Comparison of ENCODE assay signal across 18 mouse cellular contexts in genomic region chr5:99773265-99773664, GRCm38 (mm10). TPM values are rescaled to one million over a fixed set of nuclear protein-coding genes. Genes with fewer than 3 reads are reported as not detected.
A peak's percentile ranks its signal among the peaks of the same experiment; 100 is the strongest.
DNase-seq lines count a peak whose midpoint lies in the region; ATAC-seq and TF ChIP-seq lines count a peak whose summit lies in the region.
"Had no signal": no experiment of that assay in that cellular context is flagged by ENCODE, and none has a peak within 500 bp of the region (broad histone marks: within the 10 kb centered on the region; RNA-seq: fewer than 3 reads in every experiment).

No protein-coding gene starts in this region.

- WGBS in forebrain, embryonic 16.5 days = 59% methylated on average over 9 of the region's 9 CpGs
- WGBS in hindbrain, postnatal 0 days = 51% methylated on average over 9 of the region's 9 CpGs
- WGBS in kidney, embryonic 16.5 days = 79% methylated on average over 9 of the region's 9 CpGs

- no peak overlapping the region for H3K9ac ChIP-seq in forebrain, embryonic 16.5 days (replicated peaks; ENCODE audit: low read depth, low read length)
- no peak overlapping the region for H3K9ac ChIP-seq in hindbrain, postnatal 0 days (replicated peaks; ENCODE audit: low read length)
- H3K9ac ChIP-seq in kidney, embryonic 16.5 days (replicated peaks; ENCODE audit: low read length) = no peak overlapping the region
- H3K9ac ChIP-seq: heart, embryonic 13.5 days; liver, embryonic 12.5 days; lung, embryonic 14.5 days; neural tube, embryonic 12.5 days; stomach, embryonic 15.5 days had no signal

- no peaks in the 10 kb centered on the region for H3K27me3 ChIP-seq in forebrain, embryonic 16.5 days (replicated peaks; ENCODE audit: control insufficient read depth, insufficient read depth, low read length)
- H3K27me3 ChIP-seq in hindbrain, postnatal 0 days (ENCODE audit: insufficient read depth, low read length) = no peaks in the 10 kb centered on the region
- H3K27me3 ChIP-seq in kidney, embryonic 16.5 days (ENCODE audit: insufficient read depth, low read length) = no peaks in the 10 kb centered on the region
- H3K27me3 ChIP-seq: heart, embryonic 13.5 days; liver, embryonic 12.5 days; neural tube, embryonic 12.5 days; stomach, embryonic 15.5 days had no signal

- no peak overlapping the region for H3K4me2 ChIP-seq in forebrain, embryonic 16.5 days (ENCODE audit: low read length)
- 0 out of 2 replicates have a peak overlapping the region, but pooled peaks have one; percentile 11 for H3K4me2 ChIP-seq in hindbrain, postnatal 0 days (ENCODE audit: low read depth, low read length)
- no peak overlapping the region for H3K4me2 ChIP-seq in kidney, embryonic 16.5 days (replicated peaks; ENCODE audit: low read depth, low read length)
- H3K4me2 ChIP-seq: heart, embryonic 13.5 days; liver, embryonic 12.5 days; lung, embryonic 14.5 days; neural tube, embryonic 12.5 days; stomach, embryonic 15.5 days had no signal

- H3K4me3 ChIP-seq in forebrain, embryonic 16.5 days (replicated peaks; ENCODE audit: low read length) = no peak overlapping the region
- H3K4me3 ChIP-seq in hindbrain, postnatal 0 days (ENCODE audit: low read length) = no peak overlapping the region
- no peak overlapping the region for H3K4me3 ChIP-seq in kidney, embryonic 16.5 days (ENCODE audit: low read length)
- H3K4me3 ChIP-seq: heart, embryonic 13.5 days; liver, embryonic 12.5 days; neural tube, embryonic 12.5 days; stomach, embryonic 15.5 days had no signal

- intact Hi-C loops in left cerebral cortex, postnatal 4 days (cut with DNase I) = no loop called here
- intact Hi-C loops in left cerebral cortex, postnatal 25 days (cut with DNase I) = no loop called here

- peaks cover 7% of the 10 kb centered on the region for H3K4me1 ChIP-seq in forebrain, embryonic 16.5 days (replicated peaks; ENCODE audit: control insufficient read depth, insufficient read depth, low read length)
- H3K4me1 ChIP-seq in hindbrain, postnatal 0 days (ENCODE audit: insufficient read depth, low read length) = 0 out of 2 replicates have a peak, but pooled peaks cover 10% of the 10 kb centered on the region
- H3K4me1 ChIP-seq in kidney, embryonic 16.5 days (ENCODE audit: insufficient read depth, low read length) = 0 out of 2 replicates have a peak, but pooled peaks cover 4% of the 10 kb centered on the region
- H3K4me1 ChIP-seq: liver, embryonic 12.5 days; neural tube, embryonic 12.5 days; stomach, embryonic 15.5 days had no signal

- no peaks in the 10 kb centered on the region for H3K9me3 ChIP-seq in forebrain, embryonic 16.5 days (ENCODE audit: control insufficient read depth, low read length)
- H3K9me3 ChIP-seq in hindbrain, postnatal 0 days (ENCODE audit: low read length) = no peaks in the 10 kb centered on the region
- H3K9me3 ChIP-seq in kidney, embryonic 16.5 days (ENCODE audit: low read length) = no peaks in the 10 kb centered on the region
- H3K9me3 ChIP-seq: liver, embryonic 12.5 days; stomach, embryonic 15.5 days had no signal

- H3K36me3 ChIP-seq in forebrain, embryonic 16.5 days (ENCODE audit: control insufficient read depth, insufficient read depth) = no peaks in the 10 kb centered on the region
- H3K36me3 ChIP-seq in hindbrain, postnatal 0 days (ENCODE audit: insufficient read depth, low read length) = no peaks in the 10 kb centered on the region
- no peaks in the 10 kb centered on the region for H3K36me3 ChIP-seq in kidney, embryonic 16.5 days (ENCODE audit: insufficient read depth, low read length)
- H3K36me3 ChIP-seq: heart, embryonic 13.5 days; liver, embryonic 12.5 days; neural tube, embryonic 12.5 days; stomach, embryonic 15.5 days had no signal

- no peak for TF ChIP-seq CTCF in hindbrain, postnatal 0 days (IDR thresholded peaks at IDR 0.05; ENCODE audit: low read depth)

- ATAC-seq in forebrain, embryonic 16.5 days = peak; percentile 49
- ATAC-seq in hindbrain, postnatal 0 days = peak; percentile 86
- ATAC-seq in erythroblast, adult 5-6 weeks (replicated peaks; ENCODE audit: low FRiP score, poor library complexity, severe bottlenecking) = no peak
- ATAC-seq in kidney, embryonic 16.5 days (ENCODE audit: low FRiP score, low TSS enrichment) = no peak
- ATAC-seq: intestine, embryonic 16.5 days; liver, embryonic 12.5 days had no signal

- peak; percentile 70 for DNase-seq in left cerebral cortex, postnatal 4 days
- no peak for DNase-seq in left cerebral cortex, postnatal 25 days (ENCODE audit: low spot score in 2 of 2)
- peak; percentile 68 for DNase-seq in hindbrain, postnatal 0 days (ENCODE audit: low spot score)
- DNase-seq in retina, postnatal 7 days (ENCODE audit: low read depth, low spot score) = peak; percentile 35
- DNase-seq: cerebellum, adult 9-11 months; heart, postnatal 36 days; lung, embryonic 14.5 days; spleen, adult 18-20 months had no signal

- 0 out of 2 replicates have a peak overlapping the region, but pooled peaks have one; percentile 47 for H3K27ac ChIP-seq in forebrain, embryonic 16.5 days (ENCODE audit: low read length)
- no peak overlapping the region for H3K27ac ChIP-seq in hindbrain, postnatal 0 days
- no peak overlapping the region for H3K27ac ChIP-seq in kidney, embryonic 16.5 days (ENCODE audit: low read length)
- H3K27ac ChIP-seq: heart, embryonic 13.5 days; kidney, postnatal 0 days; liver, embryonic 12.5 days; macrophage; neural tube, embryonic 12.5 days; stomach, embryonic 15.5 days had no signal

RNA-seq across cellular contexts. Expression of gene Rasgef1b, which starts 44.4 kb away (rescaled TPM):
- total RNA-seq in left cerebral cortex, postnatal 4 days (2021) = 10 to 100 TPM; 43.0 to 47.7 TPM
- 10 to 100 TPM; 73.1 to 92.6 TPM for total RNA-seq in left cerebral cortex, postnatal 25 days (2021)
- 107 and 121 TPM in 2 replicates for polyA plus RNA-seq in forebrain, embryonic 16.5 days (2015; fragmentation: Nextera tagmentation; extraction: Ambion mirVana)
- total RNA-seq in hindbrain, postnatal 0 days (2014; rRNA removed) = 34.8 and 39.9 TPM in 2 replicates
- 31.1 and 32.0 TPM in 2 replicates for polyA plus RNA-seq in hindbrain, postnatal 0 days (2015; fragmentation: Nextera tagmentation; extraction: Ambion mirVana)
- 2.9 TPM in 1 of 2 replicates, not detected in the other for total RNA-seq in erythroblast, adult 5-6 weeks (2015; ENCODE audit: low replicate concordance)
- total RNA-seq in erythroblast, adult 5-6 weeks (2017; ENCODE audit: low replicate concordance) = 1.3 TPM in 1 of 2 replicates, not detected in the other
- 7.8 and 9.4 TPM in 2 replicates for polyA plus RNA-seq in kidney, embryonic 16.5 days (2015; fragmentation: Nextera tagmentation; extraction: Ambion mirVana)

Comparison
In these comparisons a context has a peak if more than half of its experiments do, and no peak if none do; other contexts are left out.
1. DNase-seq: peak in left cerebral cortex, postnatal 4 days (single experiment), hindbrain, postnatal 0 days (single experiment) and retina, postnatal 7 days (single experiment); none in left cerebral cortex, postnatal 25 days (0 of 2).
2. ATAC-seq: peak in forebrain, embryonic 16.5 days (single experiment) and hindbrain, postnatal 0 days (single experiment); none in erythroblast, adult 5-6 weeks (single experiment) and kidney, embryonic 16.5 days (single experiment).